Mouse (Mus musculus): ENCODE measurements around the gene Kcnn3. TPM values are rescaled to one million over a fixed set of nuclear protein-coding genes. Genes with fewer than 3 reads are reported as not detected.
A peak's percentile ranks its signal among the peaks of the same experiment; 100 is the strongest.

Kcnn3 gene
- polyA plus RNA-seq, 1 experiment from 2014 or later, result 9.9 TPM

- no peak overlapping the region for H3K4me3 ChIP-seq (ENCODE audit: low read depth, low read length)
- H3K4me2 ChIP-seq (ENCODE audit: low read depth, low read length), result no peak overlapping the region
- H3K9ac ChIP-seq (replicated peaks; ENCODE audit: low read depth, low read length), result no peak overlapping the region
- no peak for ATAC-seq (ENCODE audit: low read depth)
- WGBS, result 72% methylated on average over 2 of the region's 2 CpGs
- H3K27me3 ChIP-seq (ENCODE audit: control insufficient read depth, insufficient read depth, low read length), result no peaks in the 10 kb centered on the region
- no peaks in the 10 kb centered on the region for H3K4me1 ChIP-seq (ENCODE audit: control insufficient read depth, insufficient read depth, low read length)
- H3K27ac ChIP-seq (ENCODE audit: low read depth, low read length), result no peak overlapping the region
- H3K9me3 ChIP-seq (ENCODE audit: control insufficient read depth, low read length), result no peaks in the 10 kb centered on the region
- no peaks in the 10 kb centered on the region for H3K36me3 ChIP-seq (ENCODE audit: control insufficient read depth, insufficient read depth, low read length)
These were observed 31.9 kb downstream of the Kcnn3 start for GRCm38 (mm10) chr3:89551880-89552279.

- no peaks in the 10 kb centered on the region for H3K27me3 ChIP-seq (ENCODE audit: control insufficient read depth, insufficient read depth, low read length)
- no peak overlapping the region for H3K27ac ChIP-seq (ENCODE audit: low read depth, low read length)
- H3K9ac ChIP-seq (replicated peaks; ENCODE audit: low read depth, low read length), result no peak overlapping the region
- no peaks in the 10 kb centered on the region for H3K36me3 ChIP-seq (ENCODE audit: control insufficient read depth, insufficient read depth, low read length)
- no peaks in the 10 kb centered on the region for H3K9me3 ChIP-seq (ENCODE audit: control insufficient read depth, low read length)
- H3K4me2 ChIP-seq (ENCODE audit: low read depth, low read length), result no peak overlapping the region
- 69% methylated on average over 8 of the region's 8 CpGs for WGBS
- peaks cover 1% of the 10 kb centered on the region; the same call in 1 of the 2 replicates for H3K4me1 ChIP-seq (ENCODE audit: control insufficient read depth, insufficient read depth, low read length)
- H3K4me3 ChIP-seq (ENCODE audit: low read depth, low read length), result no peak overlapping the region
- ATAC-seq (ENCODE audit: low read depth), result no peak
These were observed 33.5 kb downstream of the Kcnn3 start for GRCm38 (mm10) chr3:89553432-89553831.

GRCm38 (mm10) chr3:89553946-89554345 is 34.0 kb downstream of the Kcnn3 start:
- no peaks in the 10 kb centered on the region for H3K9me3 ChIP-seq (ENCODE audit: control insufficient read depth, low read length)
- H3K9ac ChIP-seq (replicated peaks; ENCODE audit: low read depth, low read length), result no peak overlapping the region
- H3K27me3 ChIP-seq (ENCODE audit: control insufficient read depth, insufficient read depth, low read length), result no peaks in the 10 kb centered on the region
- H3K4me3 ChIP-seq (ENCODE audit: low read depth, low read length), result no peak overlapping the region
- H3K36me3 ChIP-seq (ENCODE audit: control insufficient read depth, insufficient read depth, low read length), result no peaks in the 10 kb centered on the region
- H3K4me2 ChIP-seq (ENCODE audit: low read depth, low read length), result no peak overlapping the region
- no peak for ATAC-seq (ENCODE audit: low read depth)
- no peak overlapping the region for H3K27ac ChIP-seq (ENCODE audit: low read depth, low read length)
- peaks cover 6% of the 10 kb centered on the region; the same call in 1 of the 2 replicates for H3K4me1 ChIP-seq (ENCODE audit: control insufficient read depth, insufficient read depth, low read length)
- 69% methylated on average over 4 of the region's 4 CpGs for WGBS

GRCm38 (mm10) chr3:89554587-89554986 is 34.6 kb downstream of the Kcnn3 start:
- H3K9ac ChIP-seq (replicated peaks; ENCODE audit: low read depth, low read length), result no peak overlapping the region
- H3K4me1 ChIP-seq (ENCODE audit: control insufficient read depth, insufficient read depth, low read length), result peaks cover 13% of the 10 kb centered on the region; the same call in 1 of the 2 replicates
- H3K27me3 ChIP-seq (ENCODE audit: control insufficient read depth, insufficient read depth, low read length), result no peaks in the 10 kb centered on the region
- ATAC-seq (ENCODE audit: low read depth), result no peak
- no peak overlapping the region for H3K27ac ChIP-seq (ENCODE audit: low read depth, low read length)
- WGBS, result 96% methylated on average over 2 of the region's 2 CpGs
- no peaks in the 10 kb centered on the region for H3K36me3 ChIP-seq (ENCODE audit: control insufficient read depth, insufficient read depth, low read length)
- no peak overlapping the region for H3K4me3 ChIP-seq (ENCODE audit: low read depth, low read length)
- no peak overlapping the region for H3K4me2 ChIP-seq (ENCODE audit: low read depth, low read length)
- no peaks in the 10 kb centered on the region for H3K9me3 ChIP-seq (ENCODE audit: control insufficient read depth, low read length)

- H3K27ac ChIP-seq (ENCODE audit: low read depth, low read length), result no peak overlapping the region
- H3K4me3 ChIP-seq (ENCODE audit: low read depth, low read length), result no peak overlapping the region
- ATAC-seq (ENCODE audit: low read depth), result no peak
- H3K9ac ChIP-seq (replicated peaks; ENCODE audit: low read depth, low read length), result no peak overlapping the region
- no peaks in the 10 kb centered on the region for H3K36me3 ChIP-seq (ENCODE audit: control insufficient read depth, insufficient read depth, low read length)
- no peaks in the 10 kb centered on the region for H3K9me3 ChIP-seq (ENCODE audit: control insufficient read depth, low read length)
- WGBS, result 82% methylated on average over 5 of the region's 5 CpGs
- no peaks in the 10 kb centered on the region for H3K27me3 ChIP-seq (ENCODE audit: control insufficient read depth, insufficient read depth, low read length)
- H3K4me1 ChIP-seq (ENCODE audit: control insufficient read depth, insufficient read depth, low read length), result peaks cover 13% of the 10 kb centered on the region; the same call in 1 of the 2 replicates
- no peak overlapping the region for H3K4me2 ChIP-seq (ENCODE audit: low read depth, low read length)
These were observed 37.8 kb downstream of the Kcnn3 start for GRCm38 (mm10) chr3:89557811-89558210.

- 39% methylated on average over 15 of the region's 15 CpGs for WGBS
- Histone ChIP-seq H3K9ac (replicated peaks; ENCODE audit: low read depth, low read length) (no peak overlapping the region), H3K4me1 (ENCODE audit: control insufficient read depth, insufficient read depth, low read length) (peaks cover 13% of the 10 kb centered on the region; the same call in 1 of the 2 replicates), H3K27ac (ENCODE audit: low read depth, low read length) (peak overlapping the region; percentile 25; the same call in 1 of the 2 replicates), H3K36me3 (ENCODE audit: control insufficient read depth, insufficient read depth, low read length) (no peaks in the 10 kb centered on the region), H3K4me2 (ENCODE audit: low read depth, low read length) (no peak overlapping the region), H3K9me3 (ENCODE audit: control insufficient read depth, low read length) (no peaks in the 10 kb centered on the region), H3K27me3 (ENCODE audit: control insufficient read depth, insufficient read depth, low read length) (no peaks in the 10 kb centered on the region), H3K4me3 (ENCODE audit: low read depth, low read length) (no peak overlapping the region)
- ATAC-seq (ENCODE audit: low read depth), result peak; percentile 79
These were observed 39.3 kb downstream of the Kcnn3 start for GRCm38 (mm10) chr3:89558972-89559910.

GRCm38 (mm10) chr3:89561386-89561785 is 41.4 kb downstream of the Kcnn3 start:
- Histone ChIP-seq H3K36me3 (ENCODE audit: control insufficient read depth, insufficient read depth, low read length) (no peaks in the 10 kb centered on the region), H3K27me3 (ENCODE audit: control insufficient read depth, insufficient read depth, low read length) (no peaks in the 10 kb centered on the region), H3K9me3 (ENCODE audit: control insufficient read depth, low read length) (no peaks in the 10 kb centered on the region), H3K9ac (replicated peaks; ENCODE audit: low read depth, low read length) (no peak overlapping the region), H3K4me2 (ENCODE audit: low read depth, low read length) (no peak overlapping the region), H3K4me3 (ENCODE audit: low read depth, low read length) (no peak overlapping the region), H3K27ac (ENCODE audit: low read depth, low read length) (no peak overlapping the region), H3K4me1 (ENCODE audit: control insufficient read depth, insufficient read depth, low read length) (peaks cover 13% of the 10 kb centered on the region; the same call in 1 of the 2 replicates)
- ATAC-seq (ENCODE audit: low read depth), result no peak
- WGBS, result 90% methylated on average over 6 of the region's 6 CpGs

- H3K36me3 ChIP-seq (ENCODE audit: control insufficient read depth, insufficient read depth, low read length), result 0 out of 2 replicates have a peak, but pooled peaks cover 5% of the 10 kb centered on the region
- H3K9ac ChIP-seq (replicated peaks; ENCODE audit: low read depth, low read length), result no peak overlapping the region
- H3K4me1 ChIP-seq (ENCODE audit: control insufficient read depth, insufficient read depth, low read length), result peaks cover 4% of the 10 kb centered on the region; the same call in 1 of the 2 replicates
- no peak overlapping the region for H3K27ac ChIP-seq (ENCODE audit: low read depth, low read length)
- 87% methylated on average over 5 of the region's 5 CpGs for WGBS
- H3K4me2 ChIP-seq (ENCODE audit: low read depth, low read length), result no peak overlapping the region
- H3K27me3 ChIP-seq (ENCODE audit: control insufficient read depth, insufficient read depth, low read length), result no peaks in the 10 kb centered on the region
- no peak for ATAC-seq (ENCODE audit: low read depth)
- no peak overlapping the region for H3K4me3 ChIP-seq (ENCODE audit: low read depth, low read length)
- H3K9me3 ChIP-seq (ENCODE audit: control insufficient read depth, low read length), result no peaks in the 10 kb centered on the region
These were observed 45.4 kb downstream of the Kcnn3 start for GRCm38 (mm10) chr3:89565371-89565770.

- no peak for ATAC-seq (ENCODE audit: low read depth)
- Histone ChIP-seq H3K36me3 (ENCODE audit: control insufficient read depth, insufficient read depth, low read length) (0 out of 2 replicates have a peak, but pooled peaks cover 5% of the 10 kb centered on the region), H3K9ac (replicated peaks; ENCODE audit: low read depth, low read length) (no peak overlapping the region), H3K4me1 (ENCODE audit: control insufficient read depth, insufficient read depth, low read length) (peaks cover 5% of the 10 kb centered on the region; the same call in 1 of the 2 replicates), H3K4me2 (ENCODE audit: low read depth, low read length) (no peak overlapping the region), H3K27me3 (ENCODE audit: control insufficient read depth, insufficient read depth, low read length) (no peaks in the 10 kb centered on the region), H3K9me3 (ENCODE audit: control insufficient read depth, low read length) (no peaks in the 10 kb centered on the region), H3K4me3 (ENCODE audit: low read depth, low read length) (no peak overlapping the region), H3K27ac (ENCODE audit: low read depth, low read length) (no peak overlapping the region)
- 94% methylated on average over 1 of the region's 1 CpGs for WGBS
These were observed 49.1 kb downstream of the Kcnn3 start for GRCm38 (mm10) chr3:89569058-89569457.

Data from neural tube, embryonic 14.5 days (tissue).